Mouse (Mus musculus) lung, postnatal 0 days (tissue): ENCODE measurements at regions not wholly inside any gene's neighbourhood (a gene's known extent, or its start where the extent isn't known, plus 50 kb on each side); places are given as distances from the start of the nearest gene placed in this dataset.
"Not testable (repeated sequence)": the region's sequence is repeated elsewhere in the genome, so short reads cannot be mapped to it uniquely, and the experiment has no call there.

Source experiments
- ATAC-seq: fragments of 200-750 bp; cut with Nextera tagmentation; 2 replicates; pipeline ENCODE4 v1.8.0; 2017; ENCODE audit warnings: moderate library complexity
- DNase-seq: peaks from one replicate; pipeline ENCODE4 v3.0.0-alpha.2; 2016; ENCODE audit warnings: low spot score
- H3K27ac ChIP-seq: fragments of 300-500 bp; sonication (generic); 2 replicates; pipeline ENCODE4 v1.5.1; 2014; ENCODE audit warnings: antibody characterized with exemption, mild to moderate bottlenecking, low read length, mixed read lengths
- H3K27me3 ChIP-seq: fragments of 300-500 bp; sonication (generic); replicated peaks from 2 replicates; pipeline ENCODE4 v1.6.1; 2014; ENCODE audit warnings: low read length, mixed read lengths; ENCODE audit not compliant: insufficient read depth
- H3K36me3 ChIP-seq: fragments of 300-500 bp; sonication (generic); 2 replicates; pipeline ENCODE4 v1.6.1; 2014; ENCODE audit warnings: low read length, mixed read lengths; ENCODE audit not compliant: insufficient read depth
- H3K4me1 ChIP-seq: fragments of 300-500 bp; sonication (generic); 2 replicates; pipeline ENCODE4 v1.6.1; 2014; ENCODE audit warnings: antibody characterized with exemption, low read depth, low read length, mixed read lengths; ENCODE audit not compliant: insufficient read depth
- H3K4me2 ChIP-seq: fragments of 300-500 bp; sonication (generic); replicated peaks from 2 replicates; pipeline ENCODE4 v1.6.1; 2014; ENCODE audit warnings: low read depth, mild to moderate bottlenecking, low read length, moderate library complexity, mixed read lengths
- H3K4me3 ChIP-seq: fragments of 300-500 bp; sonication (generic); 2 replicates; pipeline ENCODE4 v1.5.1; 2014; ENCODE audit warnings: low read depth, low read length
- H3K9ac ChIP-seq: fragments of 300-500 bp; sonication (generic); replicated peaks from 2 replicates; pipeline ENCODE4 v1.6.1; 2014; ENCODE audit warnings: low read depth, mild to moderate bottlenecking
- H3K9me3 ChIP-seq: fragments of 300-500 bp; sonication (generic); 2 replicates; pipeline ENCODE4 v1.6.1; 2016; ENCODE audit warnings: low read length, mixed read lengths
- CTCF ChIP-seq: IDR thresholded peaks from 2 replicates; pipeline ENCODE4 v1.5.1; 2016; ENCODE audit warnings: antibody characterized with exemption, mild to moderate bottlenecking
- EP300 ChIP-seq: IDR thresholded peaks from 2 replicates; pipeline ENCODE4 v1.6.1; 2016; ENCODE audit warnings: antibody characterized with exemption, mild to moderate bottlenecking, control low read depth
- WGBS: fragments of 180-500 bp; shearing (Covaris S2); extraction: QIAGEN DNeasy Blood & Tissue Kit; methylation state at CpG from one replicate; pipeline ENCODE4 v1.1.7; 2014; 5-methylcytosine and 5-hydroxymethylcytosine counted together

DNA sequence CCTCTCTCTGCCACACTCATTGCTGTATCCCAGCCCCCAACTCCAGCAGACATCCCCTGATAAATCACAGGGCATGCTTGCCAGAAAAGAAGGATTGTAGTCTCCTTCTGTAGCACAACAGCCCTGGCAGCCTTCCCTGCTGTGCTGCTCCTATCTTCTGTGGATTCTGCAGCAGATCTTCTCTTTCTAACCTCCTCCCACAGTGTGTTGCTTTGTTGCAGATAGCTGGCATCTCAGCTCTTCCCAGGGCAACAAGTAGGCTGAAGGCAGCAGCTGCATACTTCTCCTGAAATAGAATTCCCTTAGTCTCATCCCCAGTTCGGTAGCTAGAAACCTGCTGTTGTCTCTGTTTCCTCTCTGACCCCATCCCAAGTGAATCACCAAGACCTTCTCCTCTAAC is 77.7 kb downstream of the Amer1 start:
- H3K9me3 ChIP-seq = no peaks in the 10 kb centered on the region
- no peak overlapping the region for H3K4me2 ChIP-seq
- H3K4me3 ChIP-seq = no peak overlapping the region
- no peak overlapping the region for H3K9ac ChIP-seq
- TF ChIP-seq CTCF = no peak
- TF ChIP-seq EP300 = no peak
- H3K4me1 ChIP-seq = no peaks in the 10 kb centered on the region
- H3K36me3 ChIP-seq = no peaks in the 10 kb centered on the region
- no peak overlapping the region for H3K27ac ChIP-seq
- ATAC-seq = no peak
- WGBS = 18% methylated on average over 1 of the region's 1 CpGs
- no peak for DNase-seq
- no peaks in the 10 kb centered on the region for H3K27me3 ChIP-seq

DNA sequence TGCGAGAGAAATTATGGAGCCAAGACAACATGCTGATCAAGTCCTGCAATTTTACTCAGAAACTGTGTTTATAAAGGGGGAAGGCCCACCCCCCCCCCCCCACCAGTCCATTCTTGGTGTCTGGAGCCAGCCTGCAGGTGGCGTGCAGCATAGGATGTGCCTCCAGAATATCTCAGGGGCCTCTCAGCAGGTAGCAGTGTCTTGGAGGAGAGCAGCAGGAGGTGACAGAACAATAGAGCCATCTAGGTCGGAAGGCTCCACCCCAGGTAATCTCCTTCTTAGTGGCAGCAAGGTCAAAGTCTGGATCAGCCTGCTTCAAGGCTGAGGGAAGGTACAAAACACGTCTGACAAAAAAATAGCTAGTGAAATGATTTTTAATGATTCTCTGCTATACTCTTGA is 79.3 kb downstream of the Amer1 start:
- not testable (repeated sequence) for H3K4me2 ChIP-seq, H3K27ac ChIP-seq, DNase-seq, H3K36me3 ChIP-seq, H3K9ac ChIP-seq, H3K27me3 ChIP-seq, H3K9me3 ChIP-seq, ATAC-seq, H3K4me3 ChIP-seq, H3K4me1 ChIP-seq
- 53% methylated on average over 4 of the region's 4 CpGs for WGBS

DNA sequence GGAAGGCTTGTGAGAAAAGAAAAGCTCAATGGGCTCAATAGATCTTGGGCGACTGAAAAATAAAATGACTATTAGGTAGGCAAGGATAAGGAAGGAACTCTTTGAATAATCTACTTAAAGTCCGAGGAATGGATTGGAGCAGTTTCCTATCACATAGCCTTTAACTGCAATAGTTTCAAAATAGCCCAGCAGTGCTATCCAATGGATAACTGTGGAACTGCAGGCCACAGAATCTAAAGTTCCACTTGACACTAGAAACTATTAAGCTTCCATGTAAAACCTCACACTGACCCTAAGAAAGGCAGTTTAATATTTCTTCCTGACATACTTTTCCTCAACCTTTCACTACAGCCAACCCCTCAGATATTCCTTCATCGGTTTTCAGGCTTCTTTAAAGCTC is 85.6 kb downstream of the Amer1 start:
- no peak overlapping the region for H3K27ac ChIP-seq
- no peak overlapping the region for H3K4me3 ChIP-seq
- H3K9me3 ChIP-seq = no peaks in the 10 kb centered on the region
- H3K4me2 ChIP-seq = no peak overlapping the region
- WGBS = 17% methylated on average over 3 of the region's 3 CpGs
- no peaks in the 10 kb centered on the region for H3K36me3 ChIP-seq
- no peaks in the 10 kb centered on the region for H3K4me1 ChIP-seq
- no peaks in the 10 kb centered on the region for H3K27me3 ChIP-seq
- peak; percentile 15 for DNase-seq
- no peak for ATAC-seq
- TF ChIP-seq EP300 = no peak
- peak; percentile 66 for TF ChIP-seq CTCF
- no peak overlapping the region for H3K9ac ChIP-seq
